Mouse (Mus musculus): Measurements from ENCODE around the gene Cbs. TPM values are rescaled to one million over a fixed set of nuclear protein-coding genes. Genes with fewer than 3 reads are reported as not detected.

The Cbs gene
- total RNA-seq, 4 experiments from 2014 or later, result 27.0 to 45.7 (median 34.5) TPM

- no peak for DNase-seq (ENCODE audit: low spot score in 2 of 2)
Measured at GRCm38 (mm10) chr17:31594590-31594989, 42.4 kb downstream of the Cbs start.

DNA sequence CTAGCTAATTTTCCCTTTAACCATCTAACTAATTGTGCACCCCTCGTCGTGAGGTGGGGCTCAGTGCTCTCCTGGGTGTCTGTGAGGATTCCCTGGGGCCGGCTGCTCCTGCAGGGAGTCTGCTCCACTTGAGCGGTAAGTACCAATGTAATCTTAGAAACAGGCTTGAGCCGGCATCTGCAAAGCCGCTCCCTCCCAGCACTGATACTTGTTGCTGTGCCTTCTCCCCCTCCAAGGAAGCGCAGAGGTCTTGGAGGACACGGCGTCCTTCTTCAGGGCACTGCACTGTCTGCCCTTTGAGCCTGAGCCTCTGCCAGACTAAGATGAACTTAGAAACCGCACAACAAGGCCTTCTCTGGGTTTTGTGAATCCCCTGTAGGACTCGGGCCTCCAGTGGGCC lies 46.2 kb downstream of the Cbs start:
- no peak for DNase-seq (ENCODE audit: low spot score in 2 of 2)

- DNase-seq (ENCODE audit: low spot score in 2 of 2), result no peak
Measured at GRCm38 (mm10) chr17:31588726-31589125, 48.3 kb downstream of the Cbs start.

DNA sequence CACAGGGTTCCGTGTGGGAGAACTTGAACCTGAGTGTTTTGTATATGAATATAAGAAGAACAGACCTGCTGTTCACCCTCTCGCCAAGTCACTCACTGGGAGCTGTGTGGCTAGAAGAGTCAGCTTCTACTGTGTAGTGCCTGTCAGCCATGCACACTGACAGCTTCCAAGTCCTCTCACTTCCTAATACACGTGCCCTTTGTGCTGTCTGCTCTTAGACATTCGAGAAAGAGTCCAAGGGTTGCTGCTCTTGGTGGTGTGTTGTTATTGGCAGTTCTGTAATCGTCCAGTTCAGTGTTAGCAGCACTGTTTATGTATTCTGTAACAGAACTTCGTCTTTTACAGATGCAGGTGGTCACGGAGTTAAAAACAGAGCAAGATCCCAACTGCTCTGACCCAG lies 48.9 kb downstream of the Cbs start:
- no peak for DNase-seq (ENCODE audit: low spot score in 2 of 2)

DNA sequence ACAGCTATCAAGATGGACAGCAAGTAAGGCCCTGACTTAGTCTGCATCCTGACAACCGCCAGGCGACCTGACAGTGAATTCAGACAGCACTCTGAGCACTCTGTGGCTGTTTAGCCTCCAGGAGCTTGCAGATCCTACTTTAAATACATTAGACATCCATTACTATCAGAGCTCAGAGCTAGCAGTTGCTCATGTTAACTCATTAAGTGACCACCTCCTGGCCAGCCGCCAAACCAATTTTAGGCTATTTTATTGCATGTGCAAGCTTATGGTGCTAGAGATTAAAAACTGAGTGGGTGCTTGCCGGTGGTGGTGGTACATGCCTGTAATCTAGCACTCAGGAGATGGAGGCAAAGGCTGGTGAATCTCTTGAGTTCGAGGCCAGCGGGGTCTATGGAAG lies 53.3 kb downstream of the Cbs start:
- DNase-seq (ENCODE audit: low spot score in 2 of 2), result no peak

- DNase-seq (ENCODE audit: low spot score in 2 of 2), result no peak
Measured at GRCm38 (mm10) chr17:31583185-31583584, 53.9 kb downstream of the Cbs start.

- no peak for DNase-seq (ENCODE audit: low spot score in 2 of 2)
Measured at GRCm38 (mm10) chr17:31580344-31580743, 56.7 kb downstream of the Cbs start.

DNA sequence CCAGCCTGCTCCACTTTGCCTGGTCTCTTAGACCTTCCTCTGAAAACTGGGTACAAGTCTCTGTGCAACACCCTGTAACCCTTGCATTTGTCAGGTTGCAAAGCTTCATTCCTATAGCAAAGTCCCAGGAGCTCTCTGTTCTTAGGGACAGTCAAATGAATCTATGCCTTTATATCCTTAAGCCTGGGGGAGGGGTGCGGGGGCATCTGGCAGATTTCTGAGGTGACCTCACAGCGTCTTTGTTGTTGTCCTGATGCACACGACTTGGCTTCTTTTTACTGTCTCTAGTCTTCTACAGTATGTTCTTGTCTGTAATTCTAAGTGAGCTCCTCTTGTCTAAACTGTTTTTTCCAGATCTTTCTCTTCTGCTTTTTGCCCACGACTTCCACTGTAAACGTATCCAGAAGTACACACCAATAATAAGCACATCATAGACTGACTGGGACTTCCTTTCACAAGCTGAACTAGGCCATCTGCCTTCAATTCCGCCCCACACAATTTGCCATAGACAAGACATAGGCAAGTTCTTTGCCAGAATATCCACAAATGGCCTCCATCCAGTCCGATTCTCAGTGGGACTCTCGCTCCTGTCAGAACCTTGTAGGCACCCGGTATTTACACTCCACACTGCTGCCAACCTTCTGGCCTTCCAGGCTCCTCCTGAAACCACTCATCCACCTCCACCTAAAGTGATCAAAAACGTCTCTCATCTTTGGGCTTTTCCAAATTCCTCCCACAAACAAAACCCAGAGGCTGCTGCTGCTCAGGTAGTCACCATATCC lies 60.5 kb downstream of the Cbs start:
- no peak for DNase-seq (ENCODE audit: low spot score in 2 of 2)

- no peak for DNase-seq (ENCODE audit: low spot score in 2 of 2)
Measured at GRCm38 (mm10) chr17:31574662-31575061, 62.4 kb downstream of the Cbs start.

DNA sequence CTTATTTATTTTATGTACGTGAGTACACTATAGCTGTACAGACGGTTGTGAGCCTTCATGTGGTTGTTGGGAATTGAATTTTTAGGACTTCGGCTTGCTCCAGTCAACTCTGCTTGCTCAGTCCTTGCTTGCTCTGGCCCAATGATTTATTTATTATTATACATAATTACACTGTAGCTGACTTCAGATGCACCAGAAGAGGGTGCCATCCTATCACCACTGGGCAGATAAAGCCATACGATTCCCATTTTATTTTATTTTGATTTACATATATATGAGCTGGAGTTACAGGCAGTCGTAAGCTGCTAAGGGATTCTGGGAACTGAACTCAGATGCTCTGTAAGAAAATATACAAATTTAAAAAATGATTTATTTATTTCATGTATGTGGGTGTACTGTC lies 65.3 kb downstream of the Cbs start:
- DNase-seq (ENCODE audit: low spot score in 2 of 2), result no peak

GRCm38 (mm10) chr17:31570321-31570925 lies 66.6 kb downstream of the Cbs start:
- peak in 1 of 2 experiments; percentile 42 for DNase-seq (ENCODE audit: low spot score in 2 of 2)

DNA sequence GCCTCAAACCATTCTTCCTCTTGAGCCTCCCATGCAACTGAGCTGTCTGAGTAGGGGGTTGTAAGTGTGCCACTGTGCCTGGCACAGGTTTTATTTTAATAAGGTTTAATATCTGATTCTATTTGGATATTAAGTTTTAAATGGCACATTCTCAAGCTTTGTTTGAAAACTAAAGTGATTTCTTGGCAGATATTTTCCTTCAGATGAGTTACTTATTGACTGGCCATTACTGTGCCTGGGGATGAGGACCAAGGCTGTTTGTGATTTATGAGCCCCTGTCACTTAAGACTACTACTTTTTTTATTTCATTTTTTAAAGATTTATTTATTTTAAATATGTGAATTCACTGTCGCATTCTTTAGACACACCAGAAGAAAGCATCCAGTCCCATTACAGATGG lies 67.3 kb downstream of the Cbs start:
- DNase-seq (ENCODE audit: low spot score in 2 of 2), result no peak

DNA sequence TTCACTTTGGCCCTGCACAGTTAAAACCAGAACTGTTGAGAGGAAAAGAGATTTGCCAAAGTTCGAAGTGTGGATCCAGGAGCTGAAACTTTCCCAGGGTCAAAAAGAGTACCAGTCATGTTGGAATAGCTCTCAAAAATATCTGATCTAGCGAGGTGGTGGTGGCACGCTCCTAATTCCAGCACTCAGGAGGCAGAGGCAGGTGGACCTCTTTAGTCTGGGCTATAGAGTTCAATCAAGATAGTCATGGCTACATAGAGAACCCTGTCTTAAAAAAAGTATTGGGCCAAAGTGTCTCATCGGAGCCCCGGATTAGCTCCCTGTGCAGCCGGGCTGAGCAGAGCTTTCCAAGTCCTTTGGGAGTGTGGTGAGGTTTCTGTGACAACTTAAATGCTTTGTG lies 70.8 kb downstream of the Cbs start:
- DNase-seq (ENCODE audit: low spot score in 2 of 2), result no peak

DNA sequence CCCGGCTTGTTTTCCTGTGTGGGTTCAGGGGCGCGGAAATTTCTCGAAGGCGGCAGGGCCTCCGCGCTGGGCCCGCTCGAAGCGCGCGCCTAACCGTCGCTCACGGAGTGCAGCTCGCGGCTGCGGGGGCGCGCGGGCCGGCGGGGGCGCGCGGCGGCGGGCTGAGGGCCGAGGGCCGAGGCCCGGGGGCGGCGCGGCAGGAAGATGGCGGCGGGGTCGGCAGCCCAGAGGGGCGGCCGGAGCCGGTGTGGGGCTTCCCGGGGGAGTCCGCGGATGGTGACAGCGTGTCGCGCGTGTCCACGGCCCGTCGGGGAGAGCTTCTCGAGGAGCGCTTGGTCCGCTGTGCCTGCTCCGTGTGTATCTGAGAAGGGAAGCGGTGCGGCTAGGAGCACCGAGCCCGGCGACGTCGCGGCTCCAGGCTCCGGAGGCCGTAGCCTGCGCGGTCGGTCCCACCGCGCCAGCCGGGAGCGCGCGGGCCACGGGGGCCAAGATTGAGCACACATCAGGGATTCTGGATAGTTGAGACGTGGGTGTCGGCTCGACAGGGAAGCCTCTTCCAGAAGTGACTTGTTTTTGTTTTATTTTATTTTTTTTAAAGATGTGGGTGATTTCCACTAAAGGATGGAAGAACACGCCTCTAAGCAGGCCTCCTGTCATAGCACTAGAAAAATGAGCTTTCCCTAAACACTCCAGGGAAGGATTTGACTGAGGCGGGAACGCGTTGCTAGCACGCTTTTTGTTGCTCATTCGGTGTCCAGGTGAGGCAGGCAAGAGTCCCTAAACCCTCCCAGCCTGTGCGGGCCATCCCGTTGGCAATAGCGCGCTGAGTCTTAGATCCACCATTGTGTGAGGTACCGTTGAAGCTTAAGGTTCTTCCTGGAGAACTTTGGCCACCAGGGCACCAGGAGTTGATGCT lies 71.6 kb downstream of the Cbs start:
- peak; percentile 45 to 48 for DNase-seq (ENCODE audit: low spot score in 2 of 2)

- no peak for DNase-seq (ENCODE audit: low spot score in 2 of 2)
Measured at GRCm38 (mm10) chr17:31564858-31565140, 72.2 kb downstream of the Cbs start.

DNA sequence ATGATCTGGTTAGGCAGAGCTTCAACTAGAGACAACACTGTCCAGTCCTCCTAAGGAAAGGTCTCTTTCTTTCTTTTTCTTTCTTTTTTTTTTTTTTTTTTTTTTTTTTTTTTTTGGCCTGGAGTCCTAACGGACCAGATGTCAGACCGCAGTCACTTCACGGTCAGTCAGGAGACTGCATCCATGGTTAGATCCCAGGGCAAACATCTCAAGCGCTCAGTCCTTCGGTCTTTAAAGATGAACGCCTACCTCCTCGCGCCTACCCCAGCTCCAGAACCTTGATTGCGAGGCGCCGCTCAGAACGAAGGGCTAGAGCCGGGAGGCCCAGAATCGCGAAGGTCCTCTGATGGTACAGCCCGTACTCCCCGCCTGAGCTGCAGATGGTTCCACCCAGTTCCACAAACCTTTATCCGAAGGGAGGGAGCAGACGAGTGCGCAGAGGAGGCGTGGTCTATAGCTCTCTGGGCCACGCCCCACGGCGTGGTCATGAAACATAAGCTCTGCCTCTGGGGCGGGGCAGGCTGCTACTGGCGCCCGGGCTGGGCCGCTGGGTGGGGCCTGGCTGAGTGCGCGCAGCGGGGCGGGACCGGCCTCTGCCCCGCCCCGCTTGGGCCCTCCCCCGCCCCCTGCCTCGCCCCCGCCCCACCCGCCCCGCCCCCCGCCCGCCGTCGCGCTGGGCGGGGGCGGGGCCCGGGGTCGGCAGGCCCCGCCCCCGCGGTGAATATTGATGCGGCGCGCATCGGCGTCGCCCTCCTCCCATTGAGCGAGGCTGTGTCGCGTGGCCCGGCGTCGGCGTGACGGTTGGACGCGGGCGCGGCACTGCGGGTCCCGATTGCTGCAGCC lies 72.8 kb downstream of the Cbs start, which contains the start of gene Pknox1:
Gene Pknox1 (plus strand): TSS at position 720 of the 843 bp plus-strand sequence.
- DNase-seq (ENCODE audit: low spot score in 2 of 2), result peak; percentile 92 to 99

GRCm38 (mm10) chr17:31563632-31564014 lies 73.4 kb downstream of the Cbs start:
- peak in 1 of 2 experiments; percentile 27 for DNase-seq (ENCODE audit: low spot score in 2 of 2)

DNA sequence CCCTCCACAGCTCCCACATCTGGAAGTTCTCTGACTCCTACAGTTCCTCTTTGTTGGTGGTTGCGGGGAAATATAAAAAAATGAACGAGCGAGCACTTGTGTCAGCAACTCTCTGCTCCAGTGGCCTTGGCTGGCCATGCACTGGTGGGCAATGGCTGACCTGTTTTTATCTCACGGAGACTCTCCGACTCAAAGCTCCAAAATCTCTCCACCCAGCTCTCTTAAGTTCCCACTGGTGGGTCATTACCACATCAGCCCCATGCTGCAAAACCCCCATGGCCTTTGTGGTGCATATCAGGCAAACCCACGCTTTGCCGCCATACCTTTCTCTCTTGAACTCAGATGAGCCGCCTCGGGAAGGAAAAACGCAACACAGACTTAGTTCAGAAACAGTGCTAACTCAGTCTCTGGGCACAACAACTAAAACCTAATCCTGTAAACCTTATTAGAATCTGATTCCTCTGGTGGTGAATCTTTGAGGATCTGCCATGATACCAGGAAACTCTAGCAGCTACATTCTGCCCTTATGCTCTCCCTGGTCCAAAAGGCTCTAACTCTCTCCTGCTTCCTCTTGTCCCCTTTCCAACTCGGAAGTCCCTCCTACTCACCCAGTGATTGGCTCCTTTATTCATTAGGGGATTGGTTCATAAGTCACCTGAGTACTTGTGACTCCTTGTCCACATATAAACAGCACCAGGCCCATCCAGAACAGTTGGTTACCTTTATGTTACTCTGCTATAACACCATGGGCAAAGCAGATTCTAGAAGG lies 77.8 kb downstream of the Cbs start:
- DNase-seq (ENCODE audit: low spot score in 2 of 2), result no peak
